Mouse (Mus musculus) spleen, embryonic (tissue): ENCODE data around the gene Gm6526.
"Not testable (repeated sequence)": the region's sequence is repeated elsewhere in the genome, so short reads cannot be mapped to it uniquely, and the experiment has no call there.

Experiments
- CTCF ChIA-PET: fragments of 350-600 bp; sonication (Branson Sonifier 250); formaldehyde crosslinking; loops from one replicate; lab custom pipeline; 2022; lab: Charles Lee

Gm6526 gene

DNA sequence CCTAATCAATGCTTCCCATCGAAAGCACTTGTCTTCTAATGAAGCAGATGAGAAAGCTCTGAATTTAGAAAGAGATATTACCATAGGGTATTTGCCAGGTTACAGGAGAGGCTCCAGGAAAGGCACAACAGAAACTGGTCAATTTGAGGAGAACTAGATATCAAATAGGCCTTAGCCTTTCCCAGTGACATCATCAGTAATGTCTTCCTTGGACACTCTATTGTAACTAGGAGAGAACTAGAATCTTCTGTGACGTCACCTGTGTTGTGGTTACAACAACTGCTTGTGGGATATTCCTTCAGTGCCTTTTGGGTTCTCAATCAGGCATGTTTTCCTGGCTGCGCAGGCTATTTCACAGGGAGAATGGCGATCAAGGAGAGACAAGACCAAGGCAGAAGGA, at the start of gene Gm6526:
Gm6526 (plus strand) TSS at position 301 of the 400 bp plus-strand sequence.
- CTCF ChIA-PET, result not testable (repeated sequence)

DNA sequence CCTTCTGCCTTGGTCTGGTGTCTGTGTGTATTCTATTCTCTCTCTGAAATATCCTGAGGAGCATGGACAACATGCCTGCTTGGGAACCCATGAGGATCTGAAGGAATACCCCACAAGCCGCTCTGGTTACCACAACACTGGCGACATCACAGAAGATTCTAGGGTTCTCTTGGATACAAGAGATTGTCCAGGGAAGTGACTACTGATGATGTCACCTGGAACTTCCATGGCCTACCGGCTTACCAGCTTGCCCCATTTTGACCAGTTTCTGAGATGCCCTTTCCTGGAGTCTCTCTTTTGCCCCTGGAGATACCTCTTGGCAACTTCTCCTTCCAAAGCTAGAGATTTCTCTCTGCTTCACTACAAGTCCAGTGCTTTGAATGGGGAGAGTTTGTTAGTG, 20.3 kb upstream of the Gm6526 start, which contains the start of gene Gm16506:
Gm16506 (minus strand) TSS at position 101 of the 400 bp plus-strand sequence.
- CTCF ChIA-PET, result not testable (repeated sequence)

DNA sequence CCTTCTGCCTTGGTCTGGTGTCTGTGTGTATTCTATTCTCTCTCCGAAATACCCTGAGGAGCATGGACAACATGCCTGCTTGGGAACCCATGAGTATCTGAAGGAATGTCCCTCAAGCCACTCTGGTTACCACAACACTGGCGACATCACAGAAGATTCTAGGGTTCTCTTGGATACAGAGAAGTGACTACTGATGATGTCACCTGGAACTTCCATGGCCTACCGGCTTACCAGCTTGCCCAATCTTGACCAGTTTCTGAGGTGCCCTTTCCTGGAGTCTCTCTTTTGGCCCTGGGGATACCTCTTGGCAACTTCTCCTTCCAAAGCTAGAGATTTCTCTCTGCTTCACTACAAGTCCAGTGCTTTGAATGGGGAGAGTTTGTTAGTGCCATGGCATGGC, 37.0 kb downstream of the Gm6526 start, which contains the start of gene Gm8180:
Gm8180 (minus strand) TSS at position 101 of the 400 bp plus-strand sequence.
- CTCF ChIA-PET, result not testable (repeated sequence)

DNA sequence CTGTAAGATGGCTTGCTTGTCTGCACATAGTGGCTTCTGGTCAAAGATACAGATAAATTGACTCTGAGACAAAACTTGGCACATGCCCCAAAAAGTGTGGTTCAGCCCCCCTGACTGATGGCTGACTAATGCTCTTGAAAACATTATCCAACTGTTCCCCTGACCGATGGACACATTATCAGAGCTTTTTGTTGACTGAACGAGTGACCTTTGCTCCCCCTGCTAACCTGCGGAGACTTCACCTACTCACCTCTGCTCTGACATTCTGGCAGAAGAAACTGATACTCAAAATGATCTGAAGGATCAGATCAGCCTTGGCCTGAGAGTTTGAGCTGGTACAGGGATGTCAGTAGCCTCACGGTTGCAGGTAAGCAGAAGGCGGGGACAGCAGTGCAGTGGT, 46.1 kb downstream of the Gm6526 start:
- CTCF ChIA-PET, result not testable (repeated sequence)

DNA sequence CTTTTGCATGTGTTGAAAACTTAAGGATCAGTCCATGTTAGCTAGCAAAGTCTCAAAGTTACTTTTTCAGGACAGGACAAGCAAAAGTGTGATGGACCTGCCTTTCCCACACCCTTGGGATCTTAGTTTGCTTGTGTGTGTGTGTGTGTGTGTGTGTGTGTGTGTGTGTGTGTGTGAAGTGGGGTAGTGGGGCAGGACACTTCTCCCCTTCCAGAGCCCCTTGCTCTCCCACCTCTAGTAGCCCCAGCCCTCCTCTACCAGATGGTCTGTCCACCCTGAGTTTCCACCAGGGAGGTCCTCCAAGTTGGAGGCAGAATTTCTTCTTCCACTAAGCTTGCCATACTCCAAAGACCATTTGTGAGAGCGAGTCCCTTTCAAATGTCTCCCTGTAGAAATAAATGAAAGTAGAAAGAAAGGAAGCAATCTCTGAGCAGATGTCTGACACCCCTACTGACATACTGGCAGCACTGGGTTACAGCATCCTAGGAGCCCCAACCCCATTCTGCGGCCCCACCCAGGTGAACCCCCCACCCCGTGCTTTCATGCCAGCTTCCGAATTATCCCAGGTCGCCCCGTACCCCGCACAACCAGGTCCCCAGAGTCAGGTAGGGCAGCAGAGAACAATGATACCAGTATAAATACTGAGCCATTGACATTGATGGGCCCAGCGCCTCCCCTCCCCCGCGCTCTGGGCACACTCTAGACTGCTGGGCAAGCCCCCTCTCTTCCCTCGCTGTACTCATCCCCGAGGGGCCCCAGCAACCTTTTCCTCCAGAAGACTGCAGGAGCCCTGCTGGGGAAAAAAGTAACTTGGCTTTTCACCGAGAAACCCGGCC, 48.6 kb downstream of the Gm6526 start:
- CTCF ChIA-PET, result no interaction called here

DNA sequence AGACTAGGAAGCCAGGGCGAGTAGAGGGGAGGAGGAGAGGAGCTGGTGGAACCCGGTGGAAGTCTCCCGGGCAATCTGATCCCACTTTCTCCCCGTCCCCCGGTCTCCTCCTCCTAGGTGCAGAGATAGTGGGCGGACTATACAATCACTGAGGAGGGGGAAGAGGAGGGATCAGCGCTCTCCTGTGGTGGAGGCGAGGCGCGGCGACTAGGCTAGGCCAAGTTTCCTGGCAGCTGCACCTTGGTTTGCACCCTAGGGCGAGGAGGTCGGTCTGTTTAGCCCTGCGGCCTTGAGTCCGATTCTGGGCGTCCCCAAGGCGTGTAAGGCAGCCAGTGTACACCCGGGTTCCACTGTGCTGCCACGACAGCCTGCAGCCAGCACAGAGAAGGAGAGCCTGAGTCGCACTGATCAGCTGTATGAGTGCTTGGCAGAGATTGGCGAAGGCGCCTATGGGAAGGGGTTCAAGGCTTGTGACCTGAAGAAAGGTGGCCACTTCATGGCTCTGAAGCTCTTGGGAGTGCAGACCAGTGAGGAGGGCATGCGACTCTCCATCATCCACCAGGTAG, 49.3 kb downstream of the Gm6526 start:
- CTCF ChIA-PET, result not testable (repeated sequence)

DNA sequence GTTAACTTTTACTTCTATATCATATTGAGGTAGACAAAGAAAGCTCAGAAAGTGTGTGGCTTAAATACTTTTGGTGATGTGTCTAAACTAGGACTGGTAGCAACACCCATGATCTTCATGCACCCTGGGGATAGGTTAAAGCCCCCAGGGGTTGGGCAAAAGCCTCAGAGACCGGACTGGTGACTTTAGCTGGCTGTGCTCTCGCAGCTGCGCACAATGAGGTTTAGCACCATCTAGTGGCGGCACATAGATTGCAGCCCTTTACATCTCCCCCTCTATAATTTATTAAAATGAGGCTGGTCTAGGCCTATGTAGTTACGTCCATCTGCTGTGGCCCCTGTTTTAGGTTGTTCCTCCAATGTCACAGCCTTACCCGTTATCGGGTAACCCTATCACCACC, 56.8 kb downstream of the Gm6526 start:
- CTCF ChIA-PET, result not testable (repeated sequence)
